Mouse (Mus musculus) cerebellum, adult 2 months (tissue): ENCODE measurements around the gene Kcnip4. TPM values are rescaled to one million over a fixed set of nuclear protein-coding genes. Genes with fewer than 3 reads are reported as not detected.

ENCODE experiments used
- DNase-seq, 2 experiments: peaks; one replicate each; pipeline ENCODE4 v3.0.0; 2021
- H3K27ac ChIP-seq: fragments of 200-500 bp; 2 replicates; pipeline ENCODE4 v1.5.1; 2012; ENCODE audit warnings: low read length, control low read depth, inconsistent platforms; ENCODE audit not compliant: insufficient read depth
- H3K27me3 ChIP-seq: fragments of 200-500 bp; 2 replicates; pipeline ENCODE4 v1.6.1; 2012; ENCODE audit warnings: inconsistent platforms, mild to moderate bottlenecking, low read length, moderate library complexity; ENCODE audit not compliant: control insufficient read depth, insufficient read depth
- H3K4me1 ChIP-seq: fragments of 200-500 bp; 2 replicates; pipeline ENCODE4 v1.6.1; 2011; ENCODE audit warnings: low read length; ENCODE audit not compliant: control insufficient read depth, insufficient read depth
- H3K4me3 ChIP-seq: fragments of 200-500 bp; replicated peaks from 2 replicates; pipeline ENCODE3; 2011; ENCODE audit warnings: mild to moderate bottlenecking, low read depth, low read length, control low read depth; ENCODE audit not compliant: insufficient read depth
- CTCF ChIP-seq: fragments of 200-500 bp; IDR thresholded peaks from 2 replicates; pipeline ENCODE4 v1.5.1; 2011; ENCODE audit warnings: low read depth, mild to moderate bottlenecking, control low read depth, low read length, moderate library complexity, borderline replicate concordance; ENCODE audit not compliant: insufficient read depth
- POLR2A ChIP-seq: fragments of 200-500 bp; IDR thresholded peaks from 2 replicates; pipeline ENCODE4 v1.6.1; 2011; ENCODE audit warnings: low read length, control low read depth, borderline replicate concordance; ENCODE audit not compliant: insufficient read depth
- WGBS: fragments of 180-500 bp; shearing (Covaris S2); methylation state at CpG from one replicate; pipeline ENCODE4 v1.1.7; 2018; 5-methylcytosine and 5-hydroxymethylcytosine counted together
- polyA plus RNA-seq: library from polyadenylated mRNA; depleted of rRNA; stranded (reverse); fragments of >200 nt; gene quantifications from 2 replicates; pipeline ENCODE4 v1.2.3, GENCODE M21; 2012

Gene Kcnip4
- polyA plus RNA-seq, 1 experiment, result 93.6 TPM

DNA sequence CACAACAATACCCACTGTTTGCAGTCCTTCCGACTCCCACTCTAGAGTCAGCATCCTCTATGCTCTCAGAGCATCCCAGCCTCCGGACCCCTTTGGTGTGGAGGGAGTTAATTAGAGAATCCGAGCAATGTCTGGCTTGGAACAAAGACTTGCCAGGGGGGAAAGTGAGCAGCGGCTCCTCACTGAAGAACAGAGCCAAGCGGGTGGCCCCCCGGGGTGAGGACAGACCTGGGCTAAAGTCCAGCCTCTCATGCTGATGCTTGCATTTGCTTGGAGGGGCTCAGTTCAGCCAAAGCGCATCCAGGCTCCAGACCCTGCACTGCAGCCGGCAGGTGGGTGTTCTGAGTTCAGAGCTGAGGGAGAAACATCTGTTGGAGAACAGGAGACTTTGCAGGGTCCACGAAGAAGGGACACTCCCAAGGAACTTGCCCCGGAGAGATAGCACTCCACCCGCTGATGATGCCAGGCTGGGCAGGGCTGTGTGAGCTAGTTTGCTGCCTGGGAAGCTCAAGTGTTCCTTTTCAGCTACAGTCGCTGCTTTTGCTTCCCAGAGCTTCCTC is 925.1 kb downstream of the Kcnip4 start:
- peak; percentile 46 to 52 for DNase-seq
- H3K27me3 ChIP-seq, result no peaks in the 10 kb centered on the region
- H3K27ac ChIP-seq, result no peak overlapping the region
- WGBS, result 3% methylated on average over 12 of the region's 12 CpGs
- no peak overlapping the region for H3K4me3 ChIP-seq
- no peak for TF ChIP-seq CTCF
- no peak for TF ChIP-seq POLR2A
- H3K4me1 ChIP-seq, result peaks cover 9% of the 10 kb centered on the region; the same call in 1 of the 2 replicates

DNA sequence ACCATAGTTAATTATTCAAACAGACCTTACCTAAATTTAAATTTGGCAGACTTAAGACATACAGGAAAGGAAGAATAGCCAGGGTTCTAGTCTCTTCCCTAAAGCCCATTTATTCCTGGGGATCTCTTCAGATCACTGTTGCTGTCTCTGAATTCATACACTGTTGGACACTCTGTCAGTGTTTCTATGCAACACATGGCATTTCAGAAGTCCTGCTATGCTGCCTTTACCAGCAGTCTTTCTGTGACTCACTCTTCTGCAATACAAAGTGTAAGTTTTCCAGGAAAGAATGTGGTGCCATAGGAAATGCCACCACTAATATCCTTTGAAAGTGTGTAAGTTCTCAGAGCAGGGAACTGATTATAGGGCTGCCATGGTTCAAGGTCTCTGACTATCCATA is 936.7 kb downstream of the Kcnip4 start:
- Histone ChIP-seq H3K4me3 (no peak overlapping the region), H3K27me3 (no peaks in the 10 kb centered on the region)
- no peak for TF ChIP-seq POLR2A
- no peak for TF ChIP-seq CTCF

DNA sequence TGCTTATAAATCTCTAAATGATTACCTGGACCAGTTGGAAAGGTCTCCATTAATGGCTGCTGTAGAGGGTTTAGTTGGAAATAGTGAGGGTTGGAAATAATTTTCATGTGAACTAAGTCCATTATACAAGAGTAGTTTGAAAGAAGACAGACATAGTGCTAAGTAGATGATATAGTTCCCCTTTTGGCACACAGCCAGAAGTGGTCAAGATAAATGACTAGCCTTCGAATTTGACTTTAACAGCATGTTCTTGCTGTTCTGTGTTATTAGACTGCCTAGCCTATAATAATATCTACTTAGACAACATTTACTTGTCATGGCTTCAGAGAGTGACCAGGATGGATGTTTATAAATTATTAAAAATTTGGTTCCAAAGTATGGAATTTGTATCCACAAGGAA is 941.3 kb downstream of the Kcnip4 start:
- WGBS, result 51% methylated on average over 1 of the region's 1 CpGs
- no peak overlapping the region for H3K27ac ChIP-seq

More for the DNA sequence above, 936.7 kb downstream of the Kcnip4 start:
- no peaks in the 10 kb centered on the region for H3K4me1 ChIP-seq
- no peak for DNase-seq
- no peak overlapping the region for H3K27ac ChIP-seq

DNA sequence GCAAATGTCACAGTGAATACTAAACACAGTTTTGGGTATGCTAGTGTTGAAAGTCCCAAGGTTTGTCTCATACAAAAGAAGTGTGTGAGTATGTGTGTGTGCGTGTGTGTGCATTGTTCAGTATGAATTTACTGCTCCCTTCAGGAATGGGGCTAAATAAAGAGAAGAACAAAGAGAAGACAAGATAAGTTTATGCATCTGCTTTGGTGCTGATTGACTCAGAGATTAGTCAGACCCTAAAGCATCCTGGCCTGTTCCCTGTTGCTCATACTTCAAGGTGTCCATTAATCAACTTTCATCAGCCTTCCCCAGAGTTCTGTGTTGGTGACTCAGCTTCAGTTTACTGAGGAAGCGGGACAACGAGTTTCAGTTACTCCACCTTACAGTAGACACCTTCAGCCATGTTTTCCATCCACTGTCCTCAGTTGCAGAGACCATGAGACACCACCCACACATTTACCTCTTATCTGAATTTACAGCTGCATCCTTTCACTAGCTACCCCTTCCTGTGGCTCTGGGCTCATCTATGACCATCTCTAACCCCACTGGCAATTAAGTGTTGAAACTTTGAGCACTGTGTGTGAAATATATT is 960.6 kb downstream of the Kcnip4 start:
- no peaks in the 10 kb centered on the region for H3K27me3 ChIP-seq
- 86% methylated on average over 3 of the region's 3 CpGs for WGBS
- H3K27ac ChIP-seq, result no peak overlapping the region
- H3K4me3 ChIP-seq, result no peak overlapping the region
- no peak for TF ChIP-seq POLR2A
- TF ChIP-seq CTCF, result no peak
- no peak for DNase-seq
- no peaks in the 10 kb centered on the region for H3K4me1 ChIP-seq

More for the DNA sequence above, 941.3 kb downstream of the Kcnip4 start:
- H3K4me3 ChIP-seq, result no peak overlapping the region
- no peak for TF ChIP-seq CTCF
- TF ChIP-seq POLR2A, result no peak
- H3K4me1 ChIP-seq, result no peaks in the 10 kb centered on the region
- H3K27me3 ChIP-seq, result no peaks in the 10 kb centered on the region
- no peak for DNase-seq

DNA sequence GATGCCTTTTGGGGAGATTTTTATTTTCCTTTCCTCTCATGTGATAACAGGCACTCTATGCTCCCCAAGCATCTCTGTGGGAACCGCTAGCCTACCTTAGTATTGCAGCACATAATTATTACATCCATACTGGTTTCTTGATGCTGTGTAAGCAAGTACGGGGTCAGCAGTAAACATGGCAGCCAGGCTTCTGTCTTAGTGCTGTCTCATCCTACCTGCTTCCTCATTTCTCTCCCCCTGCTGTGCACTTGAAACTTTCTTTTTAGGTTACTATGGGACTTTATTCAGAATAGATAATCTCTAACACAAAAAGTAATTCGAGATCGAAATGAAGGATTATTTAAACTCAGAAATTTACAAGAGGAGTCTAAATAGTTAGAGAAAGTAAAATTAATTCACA is 973.0 kb downstream of the Kcnip4 start:
- WGBS, result 93% methylated on average over 4 of the region's 4 CpGs

DNA sequence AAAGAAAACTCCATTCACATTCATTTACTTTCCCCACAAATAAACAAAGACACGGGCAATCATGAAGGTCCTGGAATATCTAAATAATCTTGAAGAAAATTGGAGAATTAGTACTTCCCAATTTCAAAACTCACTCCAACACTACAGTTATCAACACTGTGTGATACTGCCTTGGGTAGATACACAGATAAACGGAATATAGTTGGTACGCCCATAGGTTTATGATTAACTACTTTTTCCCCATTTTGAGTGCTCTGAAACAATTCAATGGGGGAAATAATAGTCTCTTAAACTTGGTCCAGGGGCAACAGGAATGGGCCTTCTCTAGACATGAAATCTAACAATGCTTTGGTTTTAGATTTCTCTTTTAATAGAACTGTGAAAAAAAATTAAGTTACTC is 978.9 kb downstream of the Kcnip4 start:
- TF ChIP-seq CTCF (no peak), POLR2A (no peak)
- Histone ChIP-seq H3K27ac (no peak overlapping the region), H3K27me3 (no peaks in the 10 kb centered on the region), H3K4me3 (no peak overlapping the region), H3K4me1 (no peaks in the 10 kb centered on the region)
- WGBS, result 95% methylated on average over 3 of the region's 3 CpGs
- no peak for DNase-seq

More for the DNA sequence above, 973.0 kb downstream of the Kcnip4 start:
- Histone ChIP-seq H3K27me3 (no peaks in the 10 kb centered on the region), H3K4me1 (no peaks in the 10 kb centered on the region), H3K4me3 (no peak overlapping the region), H3K27ac (no peak overlapping the region)
- TF ChIP-seq POLR2A (no peak), CTCF (no peak)
- no peak for DNase-seq

DNA sequence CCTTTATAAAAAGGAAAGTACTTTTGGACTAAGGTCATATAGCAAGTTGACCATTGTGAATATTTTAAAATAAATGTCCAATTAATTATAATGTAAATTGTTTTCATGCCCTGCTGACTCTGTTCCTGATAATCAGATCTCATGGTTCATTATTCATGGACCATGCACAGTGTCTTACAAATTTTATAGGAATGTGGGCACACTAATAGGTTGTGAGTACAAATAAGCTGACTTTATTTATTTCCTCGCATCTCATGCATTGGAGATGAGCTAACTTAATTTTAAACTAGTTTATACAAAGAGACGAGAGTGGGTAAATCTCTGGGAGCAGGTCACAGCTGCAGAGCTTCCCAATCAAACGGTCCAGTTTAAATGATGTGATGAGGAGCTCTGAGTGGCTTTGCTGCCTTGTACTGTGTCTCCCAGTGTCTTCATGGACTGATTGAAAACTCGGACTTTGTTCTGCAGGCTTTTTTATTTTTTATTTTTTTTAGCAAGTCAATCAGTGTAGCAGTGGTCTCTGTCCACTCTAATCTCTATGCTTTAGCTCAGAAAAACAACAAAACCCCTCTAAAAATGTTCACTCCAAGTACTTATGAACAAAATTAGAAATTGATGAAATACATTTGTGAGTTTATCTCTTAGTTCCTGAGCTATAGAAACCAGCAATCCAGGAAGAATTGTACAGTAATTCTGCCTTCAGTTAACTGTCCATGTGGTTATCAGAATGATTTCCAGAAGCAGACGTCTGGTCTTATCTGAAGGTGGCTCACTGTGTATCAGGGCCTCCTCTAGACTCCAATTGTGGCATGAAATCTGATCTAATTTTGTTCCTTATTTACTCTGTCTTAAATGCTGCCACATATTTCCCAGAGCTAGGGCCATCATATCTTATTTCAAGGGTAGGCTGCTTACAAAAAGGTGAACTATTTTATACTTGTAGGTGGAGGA is 979.6 kb downstream of the Kcnip4 start:
- H3K27me3 ChIP-seq, result no peaks in the 10 kb centered on the region
- no peak for DNase-seq

DNA sequence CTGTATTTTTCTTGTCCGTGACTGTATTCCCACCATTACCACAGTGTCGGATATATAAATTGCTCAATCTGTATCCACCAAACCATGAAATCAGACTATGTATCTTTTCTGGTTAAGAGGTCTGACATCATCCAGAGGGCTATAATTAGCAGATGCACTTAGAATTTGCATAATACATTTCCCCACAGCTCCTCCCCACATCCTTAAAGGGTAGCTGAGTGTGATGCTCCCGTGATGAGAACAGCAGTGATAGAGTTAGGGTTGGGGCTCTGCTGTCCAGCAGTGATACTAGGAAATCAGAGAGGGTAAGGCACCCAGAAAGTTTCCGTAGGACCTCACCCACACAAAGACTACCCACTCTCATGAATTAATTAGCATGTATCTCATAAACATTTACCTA is 1006.7 kb downstream of the Kcnip4 start:
- no peaks in the 10 kb centered on the region for H3K4me1 ChIP-seq
- DNase-seq, result no peak
- TF ChIP-seq POLR2A, result no peak
- WGBS, result 77% methylated on average over 4 of the region's 4 CpGs
- H3K27me3 ChIP-seq, result no peaks in the 10 kb centered on the region
- no peak overlapping the region for H3K4me3 ChIP-seq
- no peak overlapping the region for H3K27ac ChIP-seq

More for the DNA sequence above, 979.6 kb downstream of the Kcnip4 start:
- TF ChIP-seq CTCF (no peak), POLR2A (no peak)
- H3K4me3 ChIP-seq, result no peak overlapping the region
- H3K27ac ChIP-seq, result no peak overlapping the region
- WGBS, result 42% methylated on average over 5 of the region's 5 CpGs
- no peaks in the 10 kb centered on the region for H3K4me1 ChIP-seq
